Mouse (Mus musculus) C2C12 (cell line): Measurements from ENCODE around the gene Ankub1. TPM values are rescaled to one million over a fixed set of nuclear protein-coding genes. Genes with fewer than 3 reads are reported as not detected.

ENCODE experiments used
- H3K27me3 ChIP-seq: one replicate; pipeline ENCODE4 v1.6.1; 2011; ENCODE audit not compliant: control insufficient read depth, insufficient read depth, insufficient read length
- H3K36me3 ChIP-seq: one replicate; pipeline ENCODE4 v1.6.1; 2011; ENCODE audit not compliant: control insufficient read depth, insufficient read depth
- H3K4me3 ChIP-seq: one replicate; pipeline ENCODE4 v1.5.1; 2011; ENCODE audit warnings: mild to moderate bottlenecking, control low read depth; ENCODE audit not compliant: poor library complexity, insufficient read depth, severe bottlenecking
- H3K79me2 ChIP-seq: one replicate; pipeline ENCODE4 v1.6.1; 2011; ENCODE audit not compliant: control insufficient read depth, insufficient read depth
- H3K79me3 ChIP-seq: one replicate; pipeline ENCODE4 v1.6.1; 2011; ENCODE audit warnings: low read depth, control low read depth
- H3ac ChIP-seq: one replicate; pipeline ENCODE3; 2011; ENCODE audit warnings: low read depth; ENCODE audit not compliant: control insufficient read depth, insufficient read length
- CEBPB ChIP-seq: IDR thresholded peaks from one replicate; pipeline ENCODE4 v1.6.1; 2011; ENCODE audit warnings: low read depth, mild to moderate bottlenecking, control low read depth, moderate library complexity
- CTCF ChIP-seq: IDR thresholded peaks from one replicate; pipeline ENCODE4 v1.5.1; 2011; ENCODE audit not compliant: control insufficient read depth, insufficient read depth, insufficient read length
- FOSL1 ChIP-seq: IDR thresholded peaks from one replicate; pipeline ENCODE4 v1.8.0; 2011; ENCODE audit warnings: mild to moderate bottlenecking, low read length; ENCODE audit not compliant: poor library complexity, insufficient read depth, severe bottlenecking
- MAX ChIP-seq: IDR thresholded peaks from one replicate; pipeline ENCODE4 v1.6.1; 2011; ENCODE audit warnings: mild to moderate bottlenecking, control low read depth
- MYOD1 ChIP-seq: IDR thresholded peaks from one replicate; pipeline ENCODE4 v1.6.1; 2011; ENCODE audit warnings: low read depth; ENCODE audit not compliant: control insufficient read depth, insufficient read length
- MYOG ChIP-seq: IDR thresholded peaks from one replicate; pipeline ENCODE4 v1.6.1; 2011; ENCODE audit not compliant: control insufficient read depth, insufficient read length; ENCODE audit errors: extremely low read depth
- USF1 ChIP-seq: IDR thresholded peaks from one replicate; pipeline ENCODE4 v1.6.1; 2011; ENCODE audit warnings: low read depth, mild to moderate bottlenecking, control low read depth, moderate library complexity
- polyA plus RNA-seq: library from polyadenylated mRNA; unstranded; fragments of >200 nt; fragmentation: generic; extraction: Trizol; gene quantifications from one replicate; pipeline ENCODE4 v1.2.1, GENCODE M21; 2012; ENCODE audit warnings: missing spikeins

The Ankub1 gene
- polyA plus RNA-seq, 1 experiment = not detected

DNA sequence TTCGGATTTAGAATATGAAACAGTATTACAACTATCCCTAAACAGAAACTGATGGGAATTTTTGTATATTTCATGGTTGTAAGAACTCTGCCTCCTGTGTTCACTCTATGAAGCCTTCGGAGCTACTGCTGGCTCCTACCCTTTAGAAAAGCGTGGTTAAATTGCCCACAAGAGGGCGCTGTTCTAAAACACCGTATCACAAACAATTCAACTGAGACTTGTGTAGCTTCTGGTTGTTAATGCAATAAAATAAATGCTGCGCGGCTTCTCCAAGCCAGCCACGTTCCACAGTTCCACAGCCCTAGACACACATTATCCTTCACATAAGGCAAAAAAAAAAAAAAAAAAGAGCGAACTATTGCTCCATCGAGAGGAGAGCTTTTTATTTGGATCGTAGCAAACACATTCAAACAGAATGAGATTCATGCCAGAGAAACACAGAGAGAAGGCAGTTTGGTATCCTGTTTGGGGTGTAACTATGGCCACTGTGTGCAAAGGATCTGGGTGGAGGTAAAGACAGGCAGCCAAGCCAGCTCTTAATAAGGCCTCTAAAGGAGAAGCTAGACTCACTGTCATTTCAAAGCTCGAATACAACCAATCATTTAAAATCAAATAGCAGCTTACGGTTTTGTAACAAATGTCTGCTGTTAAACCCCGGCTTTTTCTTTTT lies 25.4 kb downstream of the Ankub1 start:
- no peak overlapping the region for H3ac ChIP-seq
- H3K4me3 ChIP-seq = no peak overlapping the region

DNA sequence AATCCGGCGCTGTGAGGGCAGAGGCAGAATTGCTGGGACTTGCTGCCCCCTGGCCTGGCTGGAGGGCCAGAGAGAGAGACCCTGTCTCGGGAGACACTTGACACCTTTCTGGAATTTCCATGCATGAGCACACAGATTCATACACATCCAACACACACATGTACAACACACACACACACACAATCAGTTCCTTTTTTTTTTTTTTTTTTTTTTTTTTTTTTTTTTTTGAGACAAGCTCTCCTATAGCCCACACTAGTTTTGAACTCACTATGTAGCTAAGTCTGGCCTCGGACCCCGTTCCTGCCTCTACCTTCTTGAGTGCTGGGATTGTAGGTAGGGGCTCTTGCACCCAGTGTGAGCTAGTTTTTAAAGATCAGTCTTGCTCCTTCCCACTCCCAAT lies 26.7 kb downstream of the Ankub1 start:
- H3K4me3 ChIP-seq = no peak overlapping the region
- no peaks in the 10 kb centered on the region for H3K79me3 ChIP-seq
- no peaks in the 10 kb centered on the region for H3K79me2 ChIP-seq
- peaks cover 3% of the 10 kb centered on the region for H3K27me3 ChIP-seq
- H3ac ChIP-seq = no peak overlapping the region
- TF ChIP-seq MYOD1 (no peak), CEBPB (no peak)
- H3K36me3 ChIP-seq = no peaks in the 10 kb centered on the region

More for the DNA sequence above, 25.4 kb downstream of the Ankub1 start:
- Histone ChIP-seq H3K36me3 (no peaks in the 10 kb centered on the region), H3K79me2 (no peaks in the 10 kb centered on the region), H3K27me3 (peaks cover 3% of the 10 kb centered on the region), H3K79me3 (no peaks in the 10 kb centered on the region)
- TF ChIP-seq USF1 (no peak), MYOD1 (no peak)

DNA sequence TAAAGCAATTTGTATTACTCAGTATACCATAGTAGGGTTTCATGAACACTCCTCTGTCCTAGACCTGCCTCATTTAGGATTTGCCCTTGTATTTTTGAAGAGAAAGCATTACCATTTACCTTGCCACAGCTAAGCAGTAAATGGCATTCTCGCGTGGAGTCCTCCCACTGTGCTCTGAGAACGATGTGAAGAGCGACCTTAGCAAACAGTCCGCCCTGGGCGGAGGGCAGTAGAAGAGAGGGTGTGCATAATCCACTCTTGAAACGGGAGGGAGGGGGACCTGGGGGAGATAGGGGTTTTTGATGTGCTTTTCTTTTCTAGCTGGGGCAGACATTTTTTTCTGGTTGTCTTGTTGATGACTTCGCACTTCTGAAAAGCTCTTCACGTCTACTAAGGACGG lies 27.9 kb downstream of the Ankub1 start:
- Histone ChIP-seq H3K27me3 (peaks cover 3% of the 10 kb centered on the region), H3ac (no peak overlapping the region), H3K79me3 (no peaks in the 10 kb centered on the region), H3K79me2 (no peaks in the 10 kb centered on the region), H3K36me3 (no peaks in the 10 kb centered on the region), H3K4me3 (no peak overlapping the region)
- TF ChIP-seq FOSL1 (no peak), CTCF (no peak), MAX (no peak), MYOD1 (no peak), USF1 (no peak), MYOG (no peak), CEBPB (no peak)

DNA sequence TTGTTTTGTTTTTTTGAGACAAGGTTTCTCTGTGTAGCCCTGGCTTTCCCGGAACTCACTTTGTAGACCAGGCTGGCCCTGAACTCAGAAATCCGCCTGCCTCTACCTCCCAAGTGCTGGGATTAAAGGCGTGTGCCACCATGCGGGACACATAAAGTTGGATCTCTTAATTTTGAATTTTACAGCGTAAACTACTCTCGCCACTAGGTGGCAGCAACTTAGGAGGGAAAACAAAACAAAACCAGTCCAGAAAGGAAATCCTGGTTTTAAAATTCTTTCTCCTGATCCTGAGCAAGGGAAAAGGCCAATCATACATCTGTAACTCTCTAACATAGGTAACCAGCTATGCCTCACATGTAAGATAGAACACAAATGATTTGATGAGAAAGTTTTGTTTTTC lies 28.9 kb downstream of the Ankub1 start:
- Histone ChIP-seq H3K36me3 (no peaks in the 10 kb centered on the region), H3ac (no peak overlapping the region), H3K27me3 (peaks cover 7% of the 10 kb centered on the region), H3K4me3 (no peak overlapping the region), H3K79me2 (no peaks in the 10 kb centered on the region), H3K79me3 (no peaks in the 10 kb centered on the region)
- TF ChIP-seq MAX (no peak), MYOG (no peak), USF1 (no peak), CTCF (no peak)

DNA sequence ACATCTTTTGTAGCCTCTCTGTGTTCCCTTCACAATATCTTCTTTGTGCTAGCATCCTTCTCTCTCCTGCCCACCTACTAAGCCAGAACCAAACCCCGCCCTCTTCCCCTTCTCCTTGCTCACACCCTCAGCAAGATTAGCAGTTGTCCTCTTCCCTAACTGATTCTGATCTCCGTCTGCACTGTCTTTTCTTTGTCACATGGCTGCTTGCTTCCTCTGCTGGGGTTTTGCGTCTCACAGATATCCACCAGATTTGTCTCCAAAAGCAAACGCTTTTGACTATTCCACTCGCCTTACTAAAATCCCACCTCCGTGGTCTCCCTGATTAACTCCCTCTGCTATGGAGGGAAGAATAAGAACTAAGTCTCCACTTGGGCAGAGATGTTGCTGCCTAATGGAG lies 34.0 kb downstream of the Ankub1 start:
- no peak for TF ChIP-seq MAX
- no peak for TF ChIP-seq CEBPB
- no peak for TF ChIP-seq FOSL1
- TF ChIP-seq USF1 = no peak
- no peak for TF ChIP-seq CTCF
- TF ChIP-seq MYOG = no peak
- no peak for TF ChIP-seq MYOD1
- peaks cover 17% of the 10 kb centered on the region for H3K27me3 ChIP-seq
- no peaks in the 10 kb centered on the region for H3K79me3 ChIP-seq
- H3K36me3 ChIP-seq = no peaks in the 10 kb centered on the region
- H3ac ChIP-seq = no peak overlapping the region
- no peaks in the 10 kb centered on the region for H3K79me2 ChIP-seq
- H3K4me3 ChIP-seq = no peak overlapping the region

DNA sequence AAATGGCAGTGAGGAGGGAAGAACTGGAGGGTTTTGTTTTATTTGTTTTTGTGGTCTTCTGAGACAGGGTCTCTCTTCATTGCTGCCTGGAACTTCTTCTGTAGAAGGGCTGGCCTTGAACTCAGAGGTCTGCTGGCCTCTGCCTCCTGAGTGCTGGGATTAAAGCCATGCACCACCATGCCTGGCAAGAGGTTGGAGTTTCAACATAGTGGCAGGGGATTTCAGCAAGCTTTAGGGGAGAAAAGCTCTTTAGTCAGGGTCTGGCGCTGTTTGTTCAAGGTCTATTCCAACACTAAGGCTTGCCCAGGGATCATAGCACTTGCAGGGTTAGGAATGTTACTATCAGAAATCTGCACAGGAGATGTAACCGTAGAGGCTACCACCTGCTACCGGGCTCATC lies 39.0 kb downstream of the Ankub1 start:
- Histone ChIP-seq H3K4me3 (no peak overlapping the region), H3ac (no peak overlapping the region), H3K79me2 (peaks cover 28% of the 10 kb centered on the region), H3K27me3 (peaks cover 10% of the 10 kb centered on the region), H3K36me3 (peaks cover 17% of the 10 kb centered on the region), H3K79me3 (peaks cover 8% of the 10 kb centered on the region)
- TF ChIP-seq USF1 (no peak), MAX (no peak), CTCF (no peak), CEBPB (no peak), FOSL1 (no peak), MYOD1 (no peak), MYOG (no peak)
